Mouse (Mus musculus): Measurements from ENCODE around the gene Xpc. TPM values are rescaled to one million over a fixed set of nuclear protein-coding genes. Genes with fewer than 3 reads are reported as not detected.

Xpc gene
- polyA plus RNA-seq, 1 experiment from 2014 or later = 23.7 TPM

DNA sequence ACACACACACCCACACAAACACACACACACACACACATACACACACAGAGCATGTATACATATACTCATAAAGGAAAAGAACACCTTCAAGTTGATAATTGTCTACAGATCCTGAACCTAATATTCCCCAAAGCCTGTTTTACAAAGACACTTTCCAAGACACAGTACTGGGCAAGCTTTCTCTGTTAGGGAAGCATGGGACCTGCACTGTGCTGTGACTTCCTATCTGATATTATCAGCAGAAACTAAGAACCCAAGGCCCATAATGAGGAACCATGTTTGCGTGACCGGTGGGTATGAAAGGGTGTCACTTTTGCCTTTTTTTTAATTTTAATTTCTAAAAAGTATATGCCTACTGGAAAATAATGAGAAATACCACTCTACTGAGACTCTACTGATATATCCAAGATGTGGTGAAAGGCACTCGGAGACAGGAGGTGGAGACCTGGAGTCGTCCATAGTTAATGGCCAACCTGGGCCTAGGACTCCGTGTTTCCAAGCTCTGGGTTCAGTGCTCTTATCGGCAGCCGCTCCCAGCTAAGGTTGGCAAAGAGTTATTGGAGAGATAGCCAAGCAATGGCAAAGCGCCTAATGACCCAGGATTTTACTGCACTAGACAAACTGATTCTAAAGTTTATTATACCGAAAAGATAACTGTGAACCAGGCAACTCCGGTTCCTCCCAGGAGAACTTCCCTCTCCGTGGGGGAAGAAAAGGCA, 20.5 kb upstream of the Xpc start:
- no peak for DNase-seq (ENCODE audit: low spot score)
- WGBS = 93% methylated on average over 11 of the region's 11 CpGs
- H3K4me1 ChIP-seq (replicated peaks) = peaks cover 14% of the 10 kb centered on the region
- H3K27me3 ChIP-seq (ENCODE audit: insufficient read depth, poor library complexity, severe bottlenecking) = no peaks in the 10 kb centered on the region
- H3K4me3 ChIP-seq = no peak overlapping the region
- no peak overlapping the region for H3K27ac ChIP-seq
- H3K9me3 ChIP-seq = no peaks in the 10 kb centered on the region
- H3K36me3 ChIP-seq = no peaks in the 10 kb centered on the region

DNA sequence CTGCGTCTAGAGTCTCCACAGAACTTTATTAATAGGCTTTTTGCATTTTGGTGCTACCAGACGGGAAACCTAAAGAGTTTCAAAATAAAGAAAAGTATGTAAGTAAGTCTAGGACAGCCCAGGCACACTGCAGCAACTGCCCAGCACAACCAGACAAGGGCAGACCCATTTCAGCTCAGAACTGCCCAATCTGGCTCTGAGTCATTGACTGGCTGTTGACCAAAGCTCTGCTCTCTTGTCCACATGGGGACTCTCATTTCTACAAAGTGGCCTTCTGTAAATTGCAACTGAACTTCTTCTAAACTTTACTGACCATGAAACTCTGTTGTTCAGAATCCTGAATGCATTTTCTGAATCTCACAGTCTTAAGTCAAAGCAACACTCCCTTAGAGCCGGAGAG, 19.5 kb upstream of the Xpc start:
- 82% methylated on average over 3 of the region's 3 CpGs for WGBS

GRCm38 (mm10) chr6:91534268-91534667, 18.6 kb upstream of the Xpc start:
- H3K9me3 ChIP-seq = no peaks in the 10 kb centered on the region

More for the DNA sequence above, 19.5 kb upstream of the Xpc start:
- H3K9me3 ChIP-seq = no peaks in the 10 kb centered on the region
- H3K4me1 ChIP-seq (replicated peaks) = peaks cover 12% of the 10 kb centered on the region; the same call in 1 of the 2 replicates
- no peaks in the 10 kb centered on the region for H3K36me3 ChIP-seq
- DNase-seq (ENCODE audit: low spot score) = no peak
- H3K27me3 ChIP-seq (ENCODE audit: insufficient read depth, poor library complexity, severe bottlenecking) = no peaks in the 10 kb centered on the region
- no peak overlapping the region for H3K27ac ChIP-seq
- no peak overlapping the region for H3K4me3 ChIP-seq

GRCm38 (mm10) chr6:91533771-91534170, 18.1 kb upstream of the Xpc start:
- Histone ChIP-seq H3K36me3 (peaks cover 12% of the 10 kb centered on the region), H3K4me3 (no peak overlapping the region), H3K4me1 (replicated peaks) (peaks cover 12% of the 10 kb centered on the region; the same call in 1 of the 2 replicates), H3K9me3 (no peaks in the 10 kb centered on the region), H3K27me3 (ENCODE audit: insufficient read depth, poor library complexity, severe bottlenecking) (no peaks in the 10 kb centered on the region), H3K27ac (no peak overlapping the region; the same call in 1 of the 2 replicates)
- 64% methylated on average over 2 of the region's 2 CpGs for WGBS
- DNase-seq (ENCODE audit: low spot score) = no peak

More at GRCm38 (mm10) chr6:91534268-91534667, 18.6 kb upstream of the Xpc start:
- Histone ChIP-seq H3K36me3 (peaks cover 7% of the 10 kb centered on the region; the same call in 1 of the 2 replicates), H3K4me1 (replicated peaks) (peaks cover 12% of the 10 kb centered on the region; the same call in 1 of the 2 replicates), H3K27me3 (ENCODE audit: insufficient read depth, poor library complexity, severe bottlenecking) (no peaks in the 10 kb centered on the region), H3K27ac (no peak overlapping the region), H3K4me3 (no peak overlapping the region)
- no peak for DNase-seq (ENCODE audit: low spot score)
- 88% methylated on average over 4 of the region's 4 CpGs for WGBS

DNA sequence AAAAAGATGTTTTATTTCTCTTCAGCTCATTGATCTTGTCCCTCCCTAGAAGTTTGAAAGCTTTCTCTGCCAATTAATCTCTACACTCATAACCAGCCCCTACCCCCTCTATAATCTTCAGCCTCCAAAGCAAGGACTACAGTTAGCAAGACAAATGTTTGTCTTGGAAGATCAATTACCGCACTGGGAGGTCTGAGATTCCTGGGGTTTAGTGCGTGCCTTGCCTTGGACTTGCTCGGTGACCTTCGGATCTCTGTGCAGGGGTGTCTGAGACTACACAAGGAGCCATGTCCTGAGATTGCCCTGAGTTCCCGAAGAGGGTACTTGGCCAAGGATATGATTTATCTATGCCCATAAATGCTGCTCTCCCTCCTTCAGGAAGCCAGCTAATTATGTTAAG, 17.7 kb upstream of the Xpc start:
- H3K4me3 ChIP-seq = no peak overlapping the region
- WGBS = 63% methylated on average over 5 of the region's 5 CpGs
- H3K9me3 ChIP-seq = no peaks in the 10 kb centered on the region
- H3K4me1 ChIP-seq (replicated peaks) = peaks cover 12% of the 10 kb centered on the region; the same call in 1 of the 2 replicates
- no peak overlapping the region; the same call in 1 of the 2 replicates for H3K27ac ChIP-seq
- H3K36me3 ChIP-seq = peaks cover 16% of the 10 kb centered on the region
- H3K27me3 ChIP-seq (ENCODE audit: insufficient read depth, poor library complexity, severe bottlenecking) = no peaks in the 10 kb centered on the region
- no peak for DNase-seq (ENCODE audit: low spot score)

DNA sequence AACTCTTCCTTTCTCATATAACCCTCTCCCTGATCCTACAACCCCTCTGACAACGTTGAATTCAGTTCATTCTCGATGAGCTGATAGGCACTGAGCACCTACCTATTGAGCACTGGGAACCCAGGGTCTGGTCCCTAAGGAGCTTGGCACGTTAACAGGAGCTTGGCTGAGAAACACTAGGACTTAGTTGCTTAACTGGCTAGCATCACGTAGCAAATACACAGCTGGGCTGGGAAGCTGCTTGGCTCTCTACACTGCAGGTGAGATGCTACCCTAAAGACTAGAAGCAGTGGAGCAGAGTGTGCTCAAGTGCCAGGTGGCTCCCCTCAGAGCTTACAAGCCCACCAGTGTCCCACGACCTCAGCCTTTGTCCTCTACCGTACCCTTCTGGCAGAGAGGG, 17.0 kb upstream of the Xpc start:
- H3K27me3 ChIP-seq (ENCODE audit: insufficient read depth, poor library complexity, severe bottlenecking) = no peaks in the 10 kb centered on the region
- peaks cover 22% of the 10 kb centered on the region for H3K36me3 ChIP-seq
- DNase-seq (ENCODE audit: low spot score) = no peak
- WGBS = 76% methylated on average over 6 of the region's 6 CpGs
- H3K27ac ChIP-seq = 0 out of 2 replicates have a peak overlapping the region, but pooled peaks have one; percentile 13
- H3K9me3 ChIP-seq = no peaks in the 10 kb centered on the region
- H3K4me1 ChIP-seq (replicated peaks) = peaks cover 12% of the 10 kb centered on the region; the same call in 1 of the 2 replicates
- no peak overlapping the region for H3K4me3 ChIP-seq

DNA sequence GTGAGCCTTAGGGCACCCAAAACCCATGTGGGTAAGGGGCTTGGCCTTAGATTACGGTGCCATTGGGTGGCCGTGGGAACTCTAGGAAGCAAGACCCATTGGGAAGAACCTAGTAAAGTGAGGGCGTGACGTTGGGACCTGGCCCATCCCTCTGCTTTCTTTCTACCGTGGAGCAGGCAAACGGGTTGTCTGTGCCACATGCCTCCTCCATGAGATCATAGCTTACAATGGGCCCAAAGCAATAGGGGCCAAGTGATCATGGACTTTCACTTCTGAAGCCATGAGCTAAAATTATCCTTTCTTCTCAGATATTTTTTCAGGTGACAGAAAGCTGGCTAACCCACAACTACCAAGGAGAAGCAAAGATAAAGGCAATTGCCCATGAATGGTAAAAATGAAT, 15.6 kb upstream of the Xpc start:
- Histone ChIP-seq H3K27me3 (ENCODE audit: insufficient read depth, poor library complexity, severe bottlenecking) (no peaks in the 10 kb centered on the region), H3K9me3 (no peaks in the 10 kb centered on the region), H3K36me3 (peaks cover 26% of the 10 kb centered on the region), H3K4me1 (replicated peaks) (peaks cover 12% of the 10 kb centered on the region), H3K4me3 (no peak overlapping the region), H3K27ac (no peak overlapping the region)
- DNase-seq (ENCODE audit: low spot score) = no peak
- WGBS = 89% methylated on average over 6 of the region's 6 CpGs

DNA sequence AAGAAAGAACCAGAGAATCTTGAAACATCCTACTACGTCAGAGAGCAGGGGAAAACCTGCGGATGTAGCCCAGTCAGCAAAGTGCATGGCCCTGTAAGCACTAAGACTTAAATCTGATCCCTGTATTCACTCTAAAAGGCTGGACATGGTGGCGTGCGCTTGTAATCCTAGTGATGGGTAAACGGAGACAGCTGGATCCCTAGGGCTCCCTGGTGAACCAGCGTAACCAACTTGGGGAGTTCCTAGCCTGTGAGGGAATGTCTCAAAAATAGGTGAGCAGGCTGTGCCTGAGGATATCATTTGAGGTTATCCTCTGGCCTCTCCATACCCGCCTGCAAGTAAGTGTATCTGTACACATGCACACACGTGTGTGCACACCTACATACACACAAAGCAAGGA, 15.0 kb upstream of the Xpc start:
- H3K27me3 ChIP-seq (ENCODE audit: insufficient read depth, poor library complexity, severe bottlenecking) = no peaks in the 10 kb centered on the region
- 87% methylated on average over 8 of the region's 8 CpGs for WGBS
- H3K4me1 ChIP-seq (replicated peaks) = peaks cover 12% of the 10 kb centered on the region
- no peak overlapping the region for H3K27ac ChIP-seq
- no peak overlapping the region for H3K4me3 ChIP-seq
- peaks cover 30% of the 10 kb centered on the region for H3K36me3 ChIP-seq
- H3K9me3 ChIP-seq = no peaks in the 10 kb centered on the region
- DNase-seq (ENCODE audit: low spot score) = no peak

DNA sequence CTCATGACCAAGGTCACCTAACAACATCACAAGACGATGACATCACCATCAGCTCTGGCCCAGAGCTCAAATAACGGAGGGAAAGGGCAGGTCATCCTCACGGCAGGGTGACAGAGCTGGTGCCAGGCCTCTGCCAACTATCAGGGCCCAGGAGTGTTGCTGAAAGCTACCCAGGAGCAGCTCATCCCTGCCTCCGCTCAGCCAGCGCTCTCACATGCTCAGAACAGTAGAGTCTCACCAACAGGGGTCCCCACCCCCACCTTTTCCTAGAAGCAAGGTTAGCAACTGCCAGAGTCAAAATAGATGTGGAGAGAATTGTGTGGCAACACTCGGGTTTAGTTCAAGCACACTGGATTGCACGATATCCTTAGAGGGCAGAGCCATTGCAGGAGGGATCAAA, 12.6 kb upstream of the Xpc start:
- H3K36me3 ChIP-seq = peaks cover 54% of the 10 kb centered on the region
- no peak for DNase-seq (ENCODE audit: low spot score)
- no peak overlapping the region for H3K4me3 ChIP-seq
- H3K27ac ChIP-seq = no peak overlapping the region
- H3K9me3 ChIP-seq = no peaks in the 10 kb centered on the region
- H3K4me1 ChIP-seq (replicated peaks) = peaks cover 5% of the 10 kb centered on the region; the same call in 1 of the 2 replicates
- WGBS = 89% methylated on average over 7 of the region's 7 CpGs
- H3K27me3 ChIP-seq (ENCODE audit: insufficient read depth, poor library complexity, severe bottlenecking) = no peaks in the 10 kb centered on the region

GRCm38 (mm10) chr6:91527227-91527860, 11.7 kb upstream of the Xpc start:
- DNase-seq (ENCODE audit: low spot score) = no peak
- peaks cover 64% of the 10 kb centered on the region for H3K36me3 ChIP-seq

DNA sequence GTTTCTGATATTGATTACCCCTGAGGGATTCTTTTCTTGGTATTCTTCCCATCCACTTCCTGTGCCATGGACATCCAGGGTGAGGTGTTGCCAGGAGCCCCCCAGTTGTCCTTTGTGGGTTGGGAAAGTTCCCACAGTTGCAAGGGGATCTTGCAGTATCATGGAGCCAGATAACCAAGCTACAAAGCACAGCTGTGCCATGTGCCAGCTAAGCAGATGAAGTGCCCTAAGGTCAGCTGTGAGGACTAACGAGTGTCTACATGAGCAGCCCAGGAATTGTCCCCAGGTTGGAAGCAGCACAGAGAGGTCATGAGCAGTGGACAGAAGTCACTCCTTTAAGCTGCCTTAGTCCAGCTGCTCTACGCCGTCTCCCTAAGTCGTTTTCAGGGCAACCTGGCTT, 9.9 kb upstream of the Xpc start:
- DNase-seq (ENCODE audit: low spot score) = no peak
- Histone ChIP-seq H3K9me3 (no peaks in the 10 kb centered on the region), H3K27me3 (ENCODE audit: insufficient read depth, poor library complexity, severe bottlenecking) (no peaks in the 10 kb centered on the region), H3K4me3 (no peak overlapping the region), H3K36me3 (peaks cover 82% of the 10 kb centered on the region), H3K4me1 (replicated peaks) (no peaks in the 10 kb centered on the region; the same call in 1 of the 2 replicates), H3K27ac (no peak overlapping the region)
- WGBS = 87% methylated on average over 4 of the region's 4 CpGs

More at GRCm38 (mm10) chr6:91527227-91527860, 11.7 kb upstream of the Xpc start:
- WGBS = 54% methylated on average over 5 of the region's 5 CpGs
- Histone ChIP-seq H3K27ac (no peak overlapping the region), H3K27me3 (ENCODE audit: insufficient read depth, poor library complexity, severe bottlenecking) (no peaks in the 10 kb centered on the region), H3K4me1 (replicated peaks) (no peaks in the 10 kb centered on the region; the same call in 1 of the 2 replicates), H3K4me3 (no peak overlapping the region), H3K9me3 (no peaks in the 10 kb centered on the region)

DNA sequence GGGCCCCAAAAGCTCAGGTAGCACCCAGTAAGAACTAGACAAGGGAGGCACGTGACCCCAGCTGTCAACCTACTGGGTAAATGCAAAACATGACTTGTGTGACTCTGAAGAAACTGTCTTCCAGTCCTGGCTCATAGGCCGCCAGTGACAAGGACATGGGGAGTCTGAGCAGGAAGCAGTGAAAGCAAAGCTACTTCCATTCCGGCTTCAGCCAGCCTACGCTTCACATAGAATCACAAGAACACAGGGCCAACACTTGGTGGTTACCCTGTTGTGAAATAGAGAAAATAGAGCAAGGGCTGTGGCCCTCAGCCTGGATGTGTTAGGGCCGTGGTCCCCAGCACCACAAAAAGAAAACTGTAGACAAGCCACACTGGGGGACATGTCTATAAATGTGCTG, 7.1 kb upstream of the Xpc start:
- 96% methylated on average over 5 of the region's 5 CpGs for WGBS
- Histone ChIP-seq H3K36me3 (peaks cover 88% of the 10 kb centered on the region), H3K4me3 (no peak overlapping the region), H3K4me1 (replicated peaks) (no peaks in the 10 kb centered on the region; the same call in 1 of the 2 replicates), H3K9me3 (no peaks in the 10 kb centered on the region), H3K27ac (no peak overlapping the region), H3K27me3 (ENCODE audit: insufficient read depth, poor library complexity, severe bottlenecking) (no peaks in the 10 kb centered on the region)
- no peak for DNase-seq (ENCODE audit: low spot score)

GRCm38 (mm10) chr6:91518454-91519020, 2.8 kb upstream of the Xpc start:
- peaks cover 30% of the 10 kb centered on the region for H3K4me1 ChIP-seq (replicated peaks)
- WGBS = 94% methylated on average over 7 of the region's 7 CpGs
- no peaks in the 10 kb centered on the region for H3K9me3 ChIP-seq
- DNase-seq (ENCODE audit: low spot score) = no peak
- peaks cover 64% of the 10 kb centered on the region for H3K36me3 ChIP-seq
- H3K4me3 ChIP-seq = no peak overlapping the region
- no peaks in the 10 kb centered on the region for H3K27me3 ChIP-seq (ENCODE audit: insufficient read depth, poor library complexity, severe bottlenecking)
- no peak overlapping the region for H3K27ac ChIP-seq

All from hindbrain, embryonic 10.5 days (tissue).